Mouse (Mus musculus) kidney, embryonic 15.5 days (tissue): ENCODE data around the gene Alg12. TPM values are rescaled to one million over a fixed set of nuclear protein-coding genes. Genes with fewer than 3 reads are reported as not detected.
"Not testable (repeated sequence)": the region's sequence is repeated elsewhere in the genome, so short reads cannot be mapped to it uniquely, and the experiment has no call there.

ENCODE experiments used
- ATAC-seq: fragments of 200-750 bp; cut with Nextera tagmentation; replicated peaks from 2 replicates; pipeline ENCODE4 v1.8.0; 2017; ENCODE audit warnings: moderate TSS enrichment; ENCODE audit not compliant: low FRiP score
- H3K27ac ChIP-seq: fragments of 300-500 bp; sonication (generic); 2 replicates; pipeline ENCODE4 v1.5.1; 2015; ENCODE audit warnings: mild to moderate bottlenecking, inconsistent platforms
- H3K27me3 ChIP-seq: fragments of 300-500 bp; sonication (generic); 2 replicates; pipeline ENCODE4 v1.6.1; 2015; ENCODE audit warnings: inconsistent platforms
- H3K36me3 ChIP-seq: fragments of 300-500 bp; sonication (generic); 2 replicates; pipeline ENCODE4 v1.6.1; 2015; ENCODE audit warnings: inconsistent platforms
- H3K4me1 ChIP-seq: fragments of 300-500 bp; sonication (generic); 2 replicates; pipeline ENCODE4 v1.6.1; 2015; ENCODE audit warnings: inconsistent platforms
- H3K4me2 ChIP-seq: fragments of 300-500 bp; sonication (generic); 2 replicates; pipeline ENCODE4 v1.6.1; 2015; ENCODE audit warnings: moderate library complexity, mild to moderate bottlenecking, inconsistent platforms
- H3K4me3 ChIP-seq: fragments of 300-500 bp; sonication (generic); replicated peaks from 2 replicates; pipeline ENCODE4 v1.5.1; 2015; ENCODE audit warnings: mild to moderate bottlenecking, inconsistent platforms
- H3K9ac ChIP-seq: fragments of 300-500 bp; sonication (generic); 2 replicates; pipeline ENCODE4 v1.6.1; 2015; ENCODE audit warnings: mild to moderate bottlenecking, inconsistent platforms
- H3K9me3 ChIP-seq: fragments of 300-500 bp; sonication (generic); replicated peaks from 2 replicates; pipeline ENCODE4 v1.6.1; 2016; ENCODE audit warnings: inconsistent platforms
- WGBS: fragments of 180-500 bp; shearing (Covaris S2); methylation state at CpG from one replicate; pipeline ENCODE4 v1.1.7; 2015; ENCODE audit warnings: mixed read lengths; 5-methylcytosine and 5-hydroxymethylcytosine counted together
- polyA plus RNA-seq: library from polyadenylated mRNA; unstranded; fragments of >200 nt; fragmentation: Nextera tagmentation; extraction: Ambion mirVana; gene quantifications from 2 replicates; pipeline ENCODE4 v1.2.1, GENCODE M21; 2015

Gene Alg12
- polyA plus RNA-seq, 1 experiment from 2014 or later, result 14.3 TPM

DNA sequence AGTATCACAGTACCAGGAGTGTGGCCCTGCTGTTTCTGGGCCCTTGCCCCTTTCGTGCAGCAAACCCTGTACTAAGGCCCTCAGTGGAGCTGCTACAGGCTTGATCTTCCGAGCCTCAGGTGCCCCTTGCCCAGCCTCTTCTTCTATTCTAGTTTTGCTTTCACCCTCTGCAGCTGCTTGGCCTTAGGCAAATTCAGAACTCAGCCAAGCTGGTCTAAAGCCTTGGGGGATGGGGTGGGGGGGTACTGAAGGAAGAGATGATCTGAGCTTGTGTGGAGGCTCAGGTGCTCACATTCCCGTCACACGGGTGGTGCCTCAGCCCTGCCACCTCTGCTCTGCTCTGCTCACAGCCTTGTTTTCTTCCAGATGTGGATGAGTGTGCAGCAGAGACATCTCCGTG is 4.3 kb upstream of the Alg12 start:
- ATAC-seq, result no peak
- Histone ChIP-seq H3K27me3 (no peaks in the 10 kb centered on the region), H3K27ac (no peak overlapping the region), H3K36me3 (peaks cover 62% of the 10 kb centered on the region), H3K9ac (no peak overlapping the region), H3K4me1 (peaks cover 18% of the 10 kb centered on the region), H3K4me2 (no peak overlapping the region), H3K9me3 (no peaks in the 10 kb centered on the region), H3K4me3 (no peak overlapping the region)
- 92% methylated on average over 5 of the region's 5 CpGs for WGBS

DNA sequence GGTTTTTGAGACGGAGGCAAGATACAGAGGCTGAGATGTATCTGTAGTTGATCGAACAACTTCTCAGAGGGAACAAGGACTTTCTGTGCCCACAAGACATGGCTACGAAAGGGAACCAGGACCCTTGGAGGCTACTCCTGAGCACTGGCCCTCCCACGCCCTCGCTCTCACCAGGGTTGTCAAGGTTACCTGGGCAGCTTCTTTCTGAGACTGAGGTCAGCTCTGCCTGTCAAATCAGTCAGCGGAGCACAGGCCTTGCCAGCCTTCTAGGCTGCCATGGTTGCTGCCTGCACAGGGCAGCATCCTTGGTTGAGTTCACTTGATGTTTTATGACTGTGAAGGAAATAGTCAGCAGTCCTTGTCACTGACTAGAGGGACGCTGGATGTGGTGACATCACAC is 3.4 kb upstream of the Alg12 start:
- Histone ChIP-seq H3K36me3 (peaks cover 61% of the 10 kb centered on the region), H3K4me3 (no peak overlapping the region), H3K9ac (no peak overlapping the region), H3K27me3 (no peaks in the 10 kb centered on the region), H3K4me2 (no peak overlapping the region), H3K27ac (no peak overlapping the region), H3K4me1 (peaks cover 21% of the 10 kb centered on the region), H3K9me3 (no peaks in the 10 kb centered on the region)
- WGBS, result 91% methylated on average over 7 of the region's 7 CpGs
- no peak for ATAC-seq

DNA sequence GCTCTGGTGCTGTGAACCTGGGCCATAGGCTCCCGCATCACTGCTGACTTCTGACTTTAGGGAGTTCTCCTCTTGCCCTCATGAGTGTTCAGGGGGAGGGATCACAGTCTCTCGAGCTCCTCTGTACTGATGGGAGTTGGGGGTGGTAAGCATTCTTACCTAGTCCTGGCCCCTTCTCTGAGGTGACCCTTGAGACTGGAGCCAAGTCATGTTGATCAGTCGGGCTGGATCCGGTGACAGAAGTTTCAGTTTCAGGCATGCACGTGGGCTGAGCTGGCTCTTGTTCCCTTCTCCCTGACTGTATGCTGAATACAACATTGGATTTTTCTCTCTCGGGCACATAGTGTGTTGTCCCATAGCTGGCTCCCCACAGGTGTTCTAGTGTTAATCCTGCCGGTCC is 2.3 kb upstream of the Alg12 start:
- Histone ChIP-seq H3K4me1 (peaks cover 21% of the 10 kb centered on the region), H3K9me3 (no peaks in the 10 kb centered on the region), H3K36me3 (peaks cover 49% of the 10 kb centered on the region), H3K4me3 (no peak overlapping the region), H3K27me3 (no peaks in the 10 kb centered on the region), H3K9ac (no peak overlapping the region), H3K27ac (no peak overlapping the region), H3K4me2 (peak overlapping the region; percentile 89; the same call in 1 of the 2 replicates)
- WGBS, result 76% methylated on average over 7 of the region's 7 CpGs
- ATAC-seq, result no peak

DNA sequence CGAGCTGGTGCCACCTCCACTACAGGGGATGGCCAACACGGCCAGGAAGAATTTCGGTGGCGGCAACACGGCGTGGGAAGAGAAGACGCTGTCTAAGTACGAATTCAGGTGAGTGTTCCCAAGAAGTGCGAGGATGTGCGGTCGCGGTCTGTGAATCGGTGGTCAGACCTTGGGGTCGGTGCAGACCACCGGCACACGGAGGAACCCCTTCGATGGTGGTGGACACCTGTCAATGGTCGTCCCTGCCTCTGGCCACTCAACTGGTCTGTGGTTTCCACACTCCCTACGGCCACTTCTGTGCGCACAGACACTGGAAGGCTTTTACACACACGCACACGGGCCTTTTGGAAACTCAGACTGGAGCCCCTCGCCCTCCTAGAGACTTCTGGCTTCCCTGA is 787 bp upstream of the Alg12 start:
- under 1% methylated on average over 23 of the region's 23 CpGs for WGBS
- H3K27ac ChIP-seq, result peak overlapping the region; percentile 25; the same call in 1 of the 2 replicates

DNA sequence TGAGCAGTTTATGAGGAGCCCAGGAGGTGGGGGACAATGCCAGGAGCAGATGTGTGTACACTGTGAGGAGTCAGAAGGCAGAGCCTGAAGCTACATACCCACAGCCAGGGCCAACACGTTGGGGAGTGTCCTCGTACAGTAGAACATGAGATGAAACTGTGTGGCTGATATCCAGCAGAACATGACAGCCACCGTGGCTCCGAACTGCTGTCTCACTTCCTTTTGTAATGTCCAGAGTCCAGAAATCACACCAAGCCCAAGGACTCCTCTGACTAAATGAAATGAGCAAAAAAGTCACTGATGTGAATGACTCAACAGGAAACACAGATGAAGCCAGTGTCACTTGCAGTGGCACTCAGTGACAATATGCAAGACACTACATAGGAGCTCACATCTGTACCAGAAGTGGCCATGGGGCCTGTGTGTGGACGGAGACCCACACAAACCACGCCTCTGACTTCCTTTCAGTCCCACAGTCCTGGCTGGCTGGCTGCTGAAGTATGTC is 3.9 kb downstream of the Alg12 start:
- WGBS, result 90% methylated on average over 6 of the region's 6 CpGs
- no peak overlapping the region for H3K4me2 ChIP-seq
- no peak overlapping the region for H3K27ac ChIP-seq
- no peaks in the 10 kb centered on the region for H3K9me3 ChIP-seq
- no peak overlapping the region for H3K9ac ChIP-seq
- H3K4me1 ChIP-seq, result peaks cover 9% of the 10 kb centered on the region
- H3K27me3 ChIP-seq, result no peaks in the 10 kb centered on the region
- H3K4me3 ChIP-seq, result no peak overlapping the region
- H3K36me3 ChIP-seq, result peaks cover 51% of the 10 kb centered on the region
- ATAC-seq, result no peak

More for the DNA sequence above, 787 bp upstream of the Alg12 start:
- Histone ChIP-seq H3K4me1 (peaks cover 21% of the 10 kb centered on the region), H3K27me3 (no peaks in the 10 kb centered on the region), H3K9ac (peak overlapping the region; percentile 87), H3K4me3 (peak overlapping the region; percentile 94), H3K36me3 (peaks cover 49% of the 10 kb centered on the region), H3K4me2 (peak overlapping the region; percentile 89), H3K9me3 (no peaks in the 10 kb centered on the region)
- ATAC-seq, result no peak

DNA sequence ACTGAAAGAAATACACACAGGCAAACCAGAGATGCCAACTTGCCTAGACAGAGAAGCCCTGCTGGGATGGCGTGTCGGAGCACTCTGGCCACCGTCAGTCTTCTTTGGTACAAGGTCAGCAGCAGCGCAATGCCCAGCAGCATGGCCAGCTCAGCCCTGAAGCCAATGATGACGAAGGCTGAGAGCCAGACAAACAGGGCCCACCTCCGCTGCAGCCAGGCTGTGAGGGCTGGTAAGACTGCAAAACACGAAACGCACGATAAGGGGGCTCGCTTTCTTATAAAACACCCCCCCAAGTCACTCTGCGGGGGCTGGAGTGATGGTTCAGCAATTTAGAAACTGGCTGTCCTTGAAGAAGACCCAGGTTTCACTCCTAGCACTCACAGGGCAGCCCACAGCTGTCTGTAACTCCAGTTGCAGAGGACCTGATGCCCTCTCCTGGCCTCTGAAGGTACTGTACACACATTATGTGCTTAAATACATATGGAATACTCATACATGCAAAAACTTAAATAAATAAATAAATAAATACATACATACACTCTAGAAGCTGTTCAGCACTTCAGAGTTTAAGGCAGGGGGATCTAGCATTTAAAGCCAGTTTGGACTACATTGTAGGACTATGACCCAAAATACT is 4.6 kb downstream of the Alg12 start:
- no peak overlapping the region for H3K4me3 ChIP-seq
- no peak overlapping the region for H3K9ac ChIP-seq
- peaks cover 58% of the 10 kb centered on the region for H3K36me3 ChIP-seq
- no peak overlapping the region for H3K27ac ChIP-seq
- WGBS, result 96% methylated on average over 11 of the region's 11 CpGs
- H3K4me1 ChIP-seq, result peaks cover 6% of the 10 kb centered on the region
- ATAC-seq, result no peak
- H3K4me2 ChIP-seq, result no peak overlapping the region
- H3K27me3 ChIP-seq, result no peaks in the 10 kb centered on the region
- no peaks in the 10 kb centered on the region for H3K9me3 ChIP-seq

DNA sequence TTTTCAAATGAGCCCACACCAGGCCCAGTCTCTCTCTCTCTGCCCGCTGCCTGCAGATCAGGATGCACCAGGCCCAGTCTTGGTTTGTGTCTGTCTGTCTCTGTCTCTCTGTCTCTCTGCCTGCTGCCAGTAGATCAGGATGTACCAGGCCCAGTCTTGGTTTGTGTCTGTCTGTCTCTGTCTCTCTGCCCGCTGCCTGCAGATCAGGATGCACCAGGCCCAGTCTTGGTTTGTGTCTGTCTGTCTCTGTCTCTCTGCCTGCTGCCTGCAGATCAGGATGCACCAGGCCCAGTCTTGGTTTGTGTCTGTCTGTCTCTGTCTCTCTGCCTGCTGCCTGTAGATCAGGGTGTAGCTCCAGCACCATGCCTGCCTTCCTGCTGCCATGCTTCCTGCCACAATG is 5.2 kb downstream of the Alg12 start:
- not testable (repeated sequence) for H3K4me2 ChIP-seq, H3K4me1 ChIP-seq, H3K9me3 ChIP-seq, H3K9ac ChIP-seq, H3K4me3 ChIP-seq, ATAC-seq, H3K27ac ChIP-seq, H3K27me3 ChIP-seq
- 90% methylated on average over 2 of the region's 2 CpGs for WGBS
- peaks cover 62% of the 10 kb centered on the region for H3K36me3 ChIP-seq

DNA sequence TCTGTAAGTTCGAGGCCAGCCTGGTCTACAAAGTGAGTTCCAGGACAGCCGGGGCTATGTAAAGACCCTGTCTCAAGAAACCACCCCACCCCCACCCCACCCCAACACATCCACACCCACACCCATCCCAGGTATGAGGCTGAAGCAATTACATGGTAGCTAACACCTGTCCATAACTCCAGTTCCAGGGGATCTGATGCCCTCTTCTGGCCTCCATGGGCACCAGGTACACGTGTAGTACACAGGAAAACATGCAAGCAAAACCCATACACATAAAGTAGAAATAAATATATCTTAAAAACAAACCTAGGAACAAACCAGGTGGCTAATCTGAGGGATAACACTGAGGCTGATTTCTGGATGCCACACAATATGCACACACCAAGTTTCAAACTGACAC is 5.9 kb downstream of the Alg12 start:
- no peak overlapping the region for H3K27ac ChIP-seq
- H3K9me3 ChIP-seq, result no peaks in the 10 kb centered on the region
- peaks cover 62% of the 10 kb centered on the region for H3K36me3 ChIP-seq
- H3K9ac ChIP-seq, result no peak overlapping the region
- no peak overlapping the region for H3K4me3 ChIP-seq
- no peaks in the 10 kb centered on the region for H3K27me3 ChIP-seq
- 87% methylated on average over 3 of the region's 3 CpGs for WGBS
- no peak overlapping the region for H3K4me2 ChIP-seq
- no peak for ATAC-seq
- peaks cover 2% of the 10 kb centered on the region for H3K4me1 ChIP-seq

DNA sequence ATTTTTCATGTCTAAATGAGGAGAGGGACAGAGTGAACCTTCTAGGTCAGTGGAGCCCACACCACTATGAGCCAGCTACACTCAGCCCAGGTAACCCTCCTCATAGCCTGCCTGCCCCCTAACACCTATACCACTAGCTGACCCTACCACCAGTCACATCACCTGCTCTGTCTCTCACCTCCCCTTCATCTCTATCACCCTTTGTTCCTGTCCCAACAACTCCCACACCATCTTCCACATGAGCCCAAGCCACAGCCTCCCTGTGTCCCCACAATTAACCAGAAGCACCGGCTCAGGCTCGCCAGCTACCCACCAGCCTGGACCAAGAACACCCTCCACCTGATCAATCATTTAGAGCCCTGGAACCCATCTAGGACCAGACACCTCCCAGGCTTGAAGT is 8.7 kb downstream of the Alg12 start:
- no peaks in the 10 kb centered on the region for H3K4me1 ChIP-seq
- H3K36me3 ChIP-seq, result peaks cover 74% of the 10 kb centered on the region
- no peak overlapping the region for H3K4me2 ChIP-seq
- ATAC-seq, result no peak
- H3K27ac ChIP-seq, result no peak overlapping the region
- H3K27me3 ChIP-seq, result no peaks in the 10 kb centered on the region
- H3K4me3 ChIP-seq, result no peak overlapping the region
- H3K9ac ChIP-seq, result no peak overlapping the region
- H3K9me3 ChIP-seq, result no peaks in the 10 kb centered on the region
- WGBS, result 92% methylated on average over 2 of the region's 2 CpGs

DNA sequence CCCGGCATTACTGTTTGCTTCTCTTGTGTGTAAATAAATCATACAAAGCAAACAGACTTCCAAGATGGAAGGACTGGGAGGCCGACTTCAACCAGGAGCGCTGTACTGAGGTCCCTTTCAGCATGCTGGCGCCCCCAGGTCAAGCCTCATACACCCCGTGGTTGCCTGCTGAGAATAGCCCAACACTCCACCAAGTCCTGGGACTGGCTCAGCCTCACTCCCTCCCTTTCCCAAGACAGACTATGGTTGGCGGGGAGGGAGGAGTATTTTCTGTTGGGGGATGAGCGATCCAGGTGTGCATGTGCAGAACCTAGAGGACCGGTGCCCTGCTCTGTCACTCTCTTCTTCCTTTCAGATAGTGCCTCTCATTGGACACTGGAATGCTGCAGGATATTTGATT is 11.0 kb downstream of the Alg12 start:
- WGBS, result 87% methylated on average over 8 of the region's 8 CpGs
- Histone ChIP-seq H3K4me1 (no peaks in the 10 kb centered on the region), H3K9ac (no peak overlapping the region), H3K27ac (no peak overlapping the region), H3K4me2 (no peak overlapping the region), H3K4me3 (no peak overlapping the region), H3K27me3 (no peaks in the 10 kb centered on the region), H3K9me3 (no peaks in the 10 kb centered on the region), H3K36me3 (peaks cover 71% of the 10 kb centered on the region)
- no peak for ATAC-seq

DNA sequence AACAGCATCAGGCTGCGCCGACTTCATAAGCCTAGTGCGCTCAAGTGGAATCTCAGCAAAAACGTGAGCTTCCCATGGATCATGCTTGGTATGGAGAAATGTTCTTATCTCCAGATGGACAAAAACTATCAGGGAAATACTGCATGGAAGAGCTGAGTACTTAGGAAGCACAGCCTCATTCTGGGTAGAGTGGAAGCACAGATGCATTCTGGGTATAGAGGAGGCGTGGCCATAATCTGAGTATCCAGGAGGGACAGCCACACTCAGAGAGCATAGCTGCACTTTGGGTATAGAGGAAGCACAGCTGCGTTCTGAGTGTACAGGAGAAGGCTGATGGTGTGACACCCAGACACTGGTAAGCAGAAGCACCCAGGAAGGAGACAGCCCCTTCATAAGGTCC is 16.8 kb downstream of the Alg12 start:
- no peaks in the 10 kb centered on the region for H3K27me3 ChIP-seq
- H3K4me3 ChIP-seq, result no peak overlapping the region
- no peaks in the 10 kb centered on the region for H3K4me1 ChIP-seq
- 93% methylated on average over 6 of the region's 6 CpGs for WGBS
- H3K4me2 ChIP-seq, result no peak overlapping the region
- H3K9me3 ChIP-seq, result no peaks in the 10 kb centered on the region
- H3K9ac ChIP-seq, result no peak overlapping the region
- no peak for ATAC-seq
- no peak overlapping the region for H3K27ac ChIP-seq
- peaks cover 31% of the 10 kb centered on the region for H3K36me3 ChIP-seq

DNA sequence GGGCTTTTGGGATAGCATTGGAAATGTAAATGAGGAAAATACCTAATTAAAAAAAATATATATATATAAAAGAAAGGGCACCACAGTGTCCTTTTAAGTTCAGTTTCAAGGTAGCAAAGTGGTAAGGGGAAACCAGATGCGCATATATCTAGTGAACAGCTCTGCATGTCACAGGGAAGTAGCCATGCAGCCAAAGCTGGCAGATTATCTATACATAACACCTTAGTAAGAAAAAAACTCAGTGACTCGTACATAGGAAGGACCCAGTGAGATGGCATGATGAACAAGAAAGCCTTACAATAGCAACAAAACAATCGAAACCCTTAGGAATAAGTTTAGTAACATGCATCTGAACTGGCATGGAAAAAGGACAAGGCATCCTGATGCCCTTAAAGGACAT is 17.2 kb downstream of the Alg12 start:
- no peak for ATAC-seq
- Histone ChIP-seq H3K9me3 (no peaks in the 10 kb centered on the region), H3K4me2 (no peak overlapping the region), H3K4me3 (no peak overlapping the region), H3K27ac (no peak overlapping the region), H3K27me3 (no peaks in the 10 kb centered on the region), H3K36me3 (peaks cover 27% of the 10 kb centered on the region), H3K9ac (no peak overlapping the region), H3K4me1 (no peaks in the 10 kb centered on the region)
- 88% methylated on average over 3 of the region's 3 CpGs for WGBS

DNA sequence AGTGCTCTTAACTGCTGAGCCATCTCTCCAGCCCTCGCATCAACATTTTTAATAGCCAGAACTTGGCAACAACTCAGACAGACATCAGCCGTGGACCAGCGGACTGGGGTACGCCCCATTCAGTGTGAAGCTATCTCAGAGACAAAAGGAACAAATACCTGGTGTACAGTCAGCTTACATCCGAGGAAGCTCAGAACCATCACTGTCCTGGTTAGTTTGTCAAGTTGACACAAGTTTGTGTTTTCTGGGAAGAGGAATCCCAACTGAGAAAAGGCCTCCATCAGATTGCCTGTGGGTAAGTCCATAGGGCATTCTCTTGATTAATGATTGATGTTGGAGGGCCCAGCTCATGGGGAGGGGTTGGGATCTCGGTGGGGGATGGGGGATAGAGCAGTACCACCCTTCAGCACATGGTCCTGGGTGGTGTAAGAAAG is 18.2 kb downstream of the Alg12 start:
- WGBS, result 76% methylated on average over 6 of the region's 6 CpGs
- peak overlapping the region; percentile 25; the same call in 1 of the 2 replicates for H3K27ac ChIP-seq
- ATAC-seq, result peak; percentile 52; the same call in 1 of the 2 replicates

More for the DNA sequence above, 18.2 kb downstream of the Alg12 start:
- Histone ChIP-seq H3K9me3 (no peaks in the 10 kb centered on the region), H3K27me3 (no peaks in the 10 kb centered on the region), H3K9ac (no peak overlapping the region), H3K4me2 (no peak overlapping the region), H3K4me1 (no peaks in the 10 kb centered on the region), H3K36me3 (peaks cover 20% of the 10 kb centered on the region), H3K4me3 (no peak overlapping the region)
